Comparison of ENCODE assay signal across 10 mouse cellular contexts in genomic region chr10:112105785-112106184, GRCm38 (mm10). TPM values are rescaled to one million over a fixed set of nuclear protein-coding genes. Genes with fewer than 3 reads are reported as not detected.
DNase-seq lines count a peak whose midpoint lies in the region; TF ChIP-seq lines count a peak whose summit lies in the region.
"Not testable (repeated sequence)": the region's sequence is repeated elsewhere in the genome, so short reads cannot be mapped to it uniquely, and the experiment has no call there.
"Had no signal": no experiment of that assay in that cellular context is flagged by ENCODE, and none has a peak within 500 bp of the region (broad histone marks: within the 10 kb centered on the region; RNA-seq: fewer than 3 reads in every experiment).

No protein-coding gene starts in this region.

- TF ChIP-seq CTCF in testis, adult 2 months (IDR thresholded peaks at IDR 0.05; ENCODE audit: control insufficient read depth, insufficient read depth, insufficient replicate concordance, low read depth, low read length): peak; percentile 68

- not testable (repeated sequence) for H3K27ac ChIP-seq in testis, adult 2 months (ENCODE audit: control insufficient read depth, insufficient read depth, low read depth, low read length)

- H3K27me3 ChIP-seq in testis, adult 2 months (ENCODE audit: control insufficient read depth, insufficient read depth, low read length): not testable (repeated sequence)

- peak; percentile 69 for DNase-seq in CD4-positive, CD25-positive, alpha-beta regulatory T cell, adult 2 months (ENCODE audit: low read depth, low spot score)
- peak; percentile 40 for DNase-seq in adrenal gland, postnatal 25 days
- DNase-seq in embryo, embryonic 11.5 days (ENCODE audit: low read depth, low spot score): peak; percentile 19
- peak; percentile 4 to 69 for DNase-seq in heart, adult 18-20 months
- DNase-seq in kidney, postnatal 25 days: peak; percentile 49 to 74
- peak; percentile 36 for DNase-seq in liver
- DNase-seq in natural killer cell, adult 2 months (ENCODE audit: low spot score in 2 of 2): peak; percentile 57 to 71

- H3K4me1 ChIP-seq in testis, adult 2 months (ENCODE audit: control insufficient read depth, insufficient read depth, low read length): not testable (repeated sequence)

- H3K36me3 ChIP-seq in testis, adult 2 months (ENCODE audit: control insufficient read depth, insufficient read depth, low read length): not testable (repeated sequence)

- TF ChIP-seq POLR2A in testis, adult 2 months (IDR thresholded peaks at IDR 0.05; ENCODE audit: control insufficient read depth, low read depth, low read length): not testable (repeated sequence)

- H3K4me3 ChIP-seq in testis, adult 2 months (ENCODE audit: control insufficient read depth, low read depth, low read length): not testable (repeated sequence)

RNA-seq across cellular contexts. Expression of gene Glipr1l2, which starts 22.6 kb away (rescaled TPM):
- total RNA-seq in adrenal gland, postnatal 25 days (2021): not detected in 2 replicates
- total RNA-seq in heart, adult 18-20 months (2021): not detected
- polyA plus RNA-seq in testis, adult 2 months (2012; rRNA removed): 18.4 and 28.1 TPM in 2 replicates
- polyA plus RNA-seq: heart, embryonic 10.5 days; liver, embryonic 16.5 days had no signal

RNA-seq across cellular contexts. Expression of gene Glipr1l1, which starts 45.8 kb away (rescaled TPM):
- total RNA-seq in adrenal gland, postnatal 25 days (2021): not detected in 2 replicates
- not detected for total RNA-seq in heart, adult 18-20 months (2021)
- polyA plus RNA-seq in testis, adult 2 months (2012; rRNA removed): 70.8 and 96.4 TPM in 2 replicates
- polyA plus RNA-seq: heart, embryonic 10.5 days; liver, embryonic 16.5 days had no signal

RNA-seq across cellular contexts. Expression of gene Glipr1l3, which starts 54.3 kb away (rescaled TPM):
- total RNA-seq in adrenal gland, postnatal 25 days (2021): not detected in 2 replicates
- total RNA-seq in heart, adult 18-20 months (2021): not detected
- 20.0 and 24.9 TPM in 2 replicates for polyA plus RNA-seq in testis, adult 2 months (2012; rRNA removed)
- polyA plus RNA-seq: heart, embryonic 10.5 days; liver, embryonic 16.5 days had no signal

RNA-seq across cellular contexts. Expression of gene Caps2, which starts 57.6 kb away (rescaled TPM):
- not detected in 2 replicates for total RNA-seq in adrenal gland, postnatal 25 days (2021)
- total RNA-seq in heart, adult 18-20 months (2021): not detected
- 3.7 and 4.8 TPM in 2 replicates for polyA plus RNA-seq in testis, adult 2 months (2012; rRNA removed)
- polyA plus RNA-seq: liver, embryonic 16.5 days had no signal

Comparison
In these comparisons a context has a peak if more than half of its experiments do, and no peak if none do; other contexts are left out.
1. DNase-seq: peak in every context shown above with its lines; median percentile 69 in CD4-positive, CD25-positive, alpha-beta regulatory T cell, adult 2 months; 64 in natural killer cell, adult 2 months; 62 in kidney, postnatal 25 days; 40 in adrenal gland, postnatal 25 days; 36 in heart, adult 18-20 months; 36 in liver; 19 in embryo, embryonic 11.5 days.